Mouse (Mus musculus) thymus, postnatal 25 days (tissue): ENCODE data around the gene Ehhadh.

Experiments used
- DNase-seq: peaks from one replicate; pipeline ENCODE4 v3.0.0; 2022

Gene Ehhadh

DNA sequence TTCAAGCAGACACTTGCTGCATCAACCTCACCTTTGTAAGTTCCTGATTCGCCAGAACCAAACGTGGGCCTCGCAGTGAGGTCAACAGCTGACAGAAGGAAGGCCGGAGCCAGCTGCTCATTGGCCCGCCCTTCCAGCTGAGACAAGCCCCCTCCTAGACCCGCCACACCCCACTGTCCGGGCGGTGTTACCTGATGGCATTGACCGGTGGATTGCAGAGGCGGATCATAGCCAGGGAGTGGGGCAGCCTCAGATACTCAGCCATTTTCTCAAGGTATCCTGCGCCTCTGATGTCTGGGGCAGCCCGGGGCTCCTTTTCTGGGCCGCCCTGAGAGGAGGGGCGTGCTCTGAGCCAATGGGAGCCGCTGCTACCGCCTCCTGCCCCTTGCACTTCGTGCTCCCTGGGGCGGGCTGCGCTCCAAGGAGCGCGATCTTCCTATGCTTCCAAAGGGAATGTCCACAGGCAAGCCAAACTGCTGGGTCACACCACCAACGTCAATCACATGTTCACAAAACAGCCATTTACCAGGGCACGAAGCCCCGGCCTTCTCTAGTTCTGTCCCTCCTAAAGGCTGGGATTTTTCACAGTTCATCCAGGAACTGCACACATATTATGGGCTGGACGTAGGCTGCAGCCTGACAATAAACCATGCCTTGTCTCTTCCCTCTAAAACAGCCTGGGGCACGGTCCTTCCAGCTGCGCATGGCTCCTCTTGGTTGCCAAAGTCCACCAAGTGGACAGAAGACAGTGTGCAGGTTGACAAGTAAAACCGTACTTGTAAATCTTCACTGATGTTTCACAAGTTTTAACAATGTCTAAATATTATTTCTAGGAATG, at the start of gene Ehhadh:
TSS of gene Ehhadh (minus strand) at position 292 of the 838 bp plus-strand sequence.
- DNase-seq = peak; percentile 72

DNA sequence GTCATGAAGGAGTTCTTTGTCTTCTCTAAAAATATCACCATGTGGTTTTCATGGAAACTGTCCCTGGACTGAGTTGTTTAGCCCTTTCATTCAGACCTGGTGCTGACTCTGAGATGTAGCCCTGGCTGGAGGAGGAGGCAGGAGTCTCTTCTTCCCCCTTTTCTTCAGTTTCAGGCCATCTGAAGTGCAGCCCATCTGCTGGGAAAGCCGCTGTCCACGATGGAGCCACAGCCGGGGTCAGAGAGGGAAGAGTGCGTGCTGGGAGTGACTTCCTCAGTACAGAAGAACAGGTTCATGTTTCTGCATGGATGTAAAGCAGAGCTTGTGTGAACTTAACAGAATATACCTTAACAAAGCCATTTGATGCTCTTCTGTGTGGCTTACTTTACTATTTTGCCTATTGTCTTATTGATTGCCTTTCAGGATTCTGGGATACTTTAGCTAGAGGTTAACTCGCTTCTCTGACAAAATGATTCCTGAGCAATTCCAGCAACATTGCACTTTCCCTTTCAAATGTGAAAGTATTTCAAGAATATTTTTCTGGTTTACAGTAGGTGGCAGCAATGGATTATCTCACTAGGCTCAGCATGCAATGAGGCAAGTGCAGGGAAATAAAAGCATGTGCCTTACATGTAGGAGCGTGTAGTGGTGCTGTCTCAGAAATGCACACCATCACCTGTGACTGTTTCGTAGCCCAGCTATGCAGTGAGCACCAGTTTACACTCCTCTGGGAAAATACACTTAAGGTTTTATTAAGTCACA, 48.9 kb upstream of the Ehhadh start:
- peak; percentile 52 for DNase-seq

DNA sequence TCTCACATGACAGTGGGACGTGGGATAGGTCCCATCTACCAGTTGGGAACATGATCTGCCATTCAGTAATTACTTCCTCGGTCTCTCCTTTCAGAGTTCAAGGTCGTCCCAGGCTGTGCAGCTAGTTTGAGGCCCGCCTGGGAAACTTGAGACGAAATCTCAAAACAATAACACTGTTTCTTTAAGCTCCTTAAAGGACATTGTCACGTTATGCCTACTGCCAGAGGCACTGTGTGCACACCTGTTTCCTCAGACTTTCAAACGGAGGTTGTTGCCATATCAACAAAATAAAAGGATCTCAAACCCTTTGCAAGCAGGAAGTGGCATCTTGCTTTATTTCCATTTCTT, 48.0 kb upstream of the Ehhadh start:
- DNase-seq = peak; percentile 61

DNA sequence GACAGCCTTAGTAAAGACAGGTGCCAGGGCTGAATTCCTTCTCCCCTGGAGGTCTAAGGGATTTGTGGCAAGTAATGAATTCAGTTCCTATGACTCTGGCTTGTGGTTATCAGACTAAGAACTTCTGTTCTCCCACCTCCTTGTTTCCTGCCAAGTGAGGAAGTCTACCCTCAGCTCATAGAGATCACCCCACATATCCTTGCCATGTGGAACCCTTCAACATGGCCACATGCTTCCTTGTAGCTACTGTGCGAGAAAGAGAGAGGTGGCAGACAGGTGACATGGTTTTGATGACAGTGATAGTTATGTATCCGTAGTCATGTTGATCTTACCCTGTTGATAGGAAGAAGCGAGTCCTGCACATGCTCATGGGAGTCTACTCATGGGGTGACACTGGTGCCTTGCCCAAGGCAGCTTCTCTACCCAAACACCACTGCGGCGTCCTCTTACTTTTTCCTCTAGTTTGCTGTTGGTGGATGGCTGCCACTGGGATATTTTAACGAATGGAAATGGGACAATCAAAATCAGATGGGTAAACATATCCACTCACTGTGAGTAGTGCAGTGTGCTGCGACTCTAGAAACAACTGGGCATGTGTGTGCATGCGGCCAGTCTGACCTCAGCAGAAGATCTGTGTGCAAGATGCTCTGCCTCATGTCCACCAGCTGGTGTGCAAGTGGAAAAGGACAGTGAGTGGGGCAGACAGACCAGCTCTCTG, 47.4 kb upstream of the Ehhadh start:
- DNase-seq = peak; percentile 43

DNA sequence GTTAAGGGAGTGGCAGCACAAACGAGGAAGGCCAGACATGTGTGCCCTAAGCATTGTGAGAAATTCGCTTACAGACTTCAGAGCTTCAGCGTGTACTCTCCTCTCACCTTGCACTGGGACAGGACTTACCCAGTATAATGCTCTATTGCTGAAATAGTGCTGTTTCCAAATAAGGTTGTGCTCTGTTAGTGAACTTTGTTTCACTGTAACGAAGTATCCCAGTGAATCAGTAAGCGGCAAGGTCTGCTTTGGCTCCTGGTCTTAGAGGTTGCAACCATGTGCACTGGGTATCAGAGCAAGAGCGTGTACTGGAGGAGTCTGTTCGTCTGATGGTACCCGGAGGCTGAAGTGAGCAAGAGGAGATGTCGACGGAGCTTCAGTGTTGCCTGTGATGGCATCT, 46.4 kb upstream of the Ehhadh start:
- DNase-seq = no peak

DNA sequence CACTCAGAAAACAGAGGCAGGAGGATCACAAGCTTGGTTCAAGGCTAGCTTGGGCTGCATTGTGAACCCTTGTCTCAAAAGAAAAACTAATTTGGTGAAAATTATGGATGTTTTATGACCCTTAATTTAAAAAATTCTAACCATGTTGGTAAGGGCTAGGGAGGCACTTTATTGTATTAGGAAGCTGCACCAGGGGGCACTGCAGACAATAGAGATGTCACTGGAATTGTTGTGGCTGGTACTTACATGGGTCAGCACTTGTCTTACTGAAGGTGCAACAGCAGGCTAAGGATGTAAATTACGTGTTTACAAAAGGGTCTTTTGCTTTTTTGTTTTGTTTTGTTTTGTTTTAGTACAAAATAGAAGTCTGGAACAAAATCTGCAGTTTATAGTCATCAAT, 45.9 kb upstream of the Ehhadh start:
- no peak for DNase-seq

DNA sequence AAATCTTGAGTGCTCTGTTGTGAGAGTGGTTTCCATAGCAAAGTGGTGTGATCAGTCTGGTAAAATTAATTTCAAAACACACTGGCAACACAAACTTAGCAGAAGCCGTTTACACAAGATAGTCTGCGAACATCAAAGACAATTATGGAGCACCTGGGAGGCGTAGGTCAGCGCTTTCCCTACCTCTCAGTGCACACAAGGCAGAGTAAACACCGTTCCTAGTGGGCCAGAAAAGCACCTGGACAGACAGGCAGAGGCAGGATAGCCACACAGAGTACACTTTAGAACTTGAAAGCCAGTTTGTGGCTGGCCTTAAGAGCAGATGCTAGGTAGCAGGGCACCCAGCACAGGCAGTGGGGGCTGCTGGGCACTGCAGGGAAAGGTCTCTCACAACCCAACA, 44.2 kb upstream of the Ehhadh start:
- no peak for DNase-seq

DNA sequence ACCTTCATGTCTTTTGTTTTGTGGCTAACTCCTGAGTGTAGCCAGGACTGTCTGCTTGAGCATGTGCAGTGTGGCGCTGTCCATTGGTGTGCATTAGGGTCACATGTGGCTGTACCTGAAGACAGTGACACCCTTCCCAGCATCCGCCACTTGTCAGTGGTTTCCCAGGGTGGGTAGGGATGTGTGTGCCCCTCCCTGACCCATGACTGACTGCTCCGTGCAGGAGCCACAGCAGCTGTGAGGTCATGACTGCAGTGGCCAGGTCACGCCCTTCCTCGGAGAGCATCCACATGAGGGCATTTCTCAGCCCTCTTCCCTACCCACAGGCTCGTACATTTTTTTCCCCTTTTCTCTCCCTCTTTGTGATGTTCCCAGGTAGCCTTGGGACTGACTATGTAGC, 43.2 kb upstream of the Ehhadh start:
- no peak for DNase-seq

DNA sequence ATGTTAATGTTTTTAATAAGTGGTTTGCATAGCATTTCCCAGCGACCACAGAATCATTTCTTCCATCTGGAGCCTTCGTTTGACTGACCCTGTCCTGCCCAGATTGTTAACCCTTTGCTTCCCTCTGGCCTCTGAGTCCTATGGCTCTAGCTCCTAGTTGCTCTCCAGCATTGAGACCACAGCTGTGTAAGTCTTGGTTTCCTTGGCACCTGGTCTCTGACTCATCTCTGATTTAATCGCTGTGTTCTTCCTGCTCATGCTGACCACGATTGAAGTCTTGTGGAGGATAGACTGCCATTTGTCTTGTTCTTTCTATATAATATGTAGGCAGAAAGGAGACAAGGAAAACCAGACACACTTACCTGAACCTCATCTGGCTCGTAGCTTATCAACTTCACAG, 42.1 kb upstream of the Ehhadh start:
- DNase-seq = no peak

DNA sequence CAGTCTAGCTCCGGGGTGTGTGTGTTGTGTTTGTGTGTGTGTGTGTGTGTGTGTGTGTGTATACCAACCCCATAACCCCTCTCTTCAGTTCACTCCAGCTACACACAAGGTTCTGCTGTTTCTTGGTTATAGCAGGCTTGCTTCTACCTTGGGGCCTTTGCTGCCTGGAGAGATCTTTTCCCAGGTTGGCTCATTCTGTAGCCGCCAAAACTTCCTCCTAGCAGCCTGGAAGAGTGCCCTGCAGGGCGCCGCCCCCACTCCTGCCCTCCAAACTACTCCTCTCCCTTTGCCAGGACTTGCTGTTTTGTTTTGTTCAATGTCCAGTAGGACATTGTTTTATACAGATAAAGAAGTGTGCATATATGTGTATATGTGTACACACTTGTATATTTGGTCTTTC, 40.0 kb upstream of the Ehhadh start:
- DNase-seq = no peak

DNA sequence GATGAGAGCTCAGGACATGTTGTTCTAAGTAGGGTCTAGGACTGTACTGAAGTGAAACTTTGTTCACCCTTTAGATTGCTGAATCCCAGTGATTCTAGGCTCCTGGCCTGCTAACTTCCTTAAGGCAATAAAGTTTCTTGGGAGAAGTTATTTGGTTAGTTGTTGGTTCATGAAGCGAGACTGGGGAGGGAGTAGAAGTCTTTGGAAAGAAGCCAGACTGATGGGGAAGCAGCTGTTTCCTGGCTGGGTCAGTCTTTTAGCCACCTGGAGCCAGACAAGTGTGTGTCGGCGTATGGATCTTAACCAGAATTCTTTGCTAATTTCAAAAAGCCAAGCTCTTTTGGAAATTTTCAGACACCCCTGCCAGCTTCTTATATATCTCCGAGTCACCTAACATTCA, 39.5 kb upstream of the Ehhadh start:
- DNase-seq = no peak

DNA sequence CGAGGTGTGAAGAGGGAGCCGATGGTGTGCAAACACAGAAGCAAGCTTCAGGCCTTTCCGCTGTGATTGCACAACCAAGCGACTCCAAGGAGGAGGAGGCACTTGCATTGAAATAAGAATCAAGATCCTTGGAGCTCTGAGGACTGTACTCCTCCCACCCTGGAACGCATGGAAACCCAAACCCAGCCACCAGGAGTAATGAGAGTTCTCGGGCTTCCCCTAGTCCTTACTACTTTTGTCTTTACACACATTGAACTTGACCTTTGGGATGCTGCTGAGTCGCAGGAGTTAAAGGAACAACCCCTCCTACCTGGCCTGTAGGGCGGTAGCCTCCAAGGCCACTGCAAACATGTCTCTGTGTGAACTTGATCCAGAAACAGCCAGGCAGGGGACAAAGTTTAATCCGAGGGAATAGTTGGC, 38.0 kb upstream of the Ehhadh start:
- no peak for DNase-seq

DNA sequence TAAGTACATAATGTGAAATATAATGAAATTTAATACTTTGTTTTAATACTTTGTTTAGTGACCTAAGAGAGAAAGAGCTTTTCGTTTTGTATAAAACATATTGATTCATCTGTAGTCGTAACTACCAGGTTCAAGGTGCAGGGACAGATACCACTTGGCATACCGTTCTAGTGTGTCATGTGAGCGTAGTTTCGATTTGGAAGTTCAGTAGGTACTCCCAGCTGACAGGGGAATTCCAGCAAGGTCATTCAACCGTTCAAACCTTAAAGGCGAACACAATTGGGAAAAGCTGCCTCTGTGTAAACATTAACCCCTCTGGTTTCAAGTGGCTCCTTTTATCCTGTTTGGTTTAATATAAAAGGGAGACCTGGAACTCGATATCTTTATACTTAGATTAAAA, 31.0 kb upstream of the Ehhadh start:
- no peak for DNase-seq

DNA sequence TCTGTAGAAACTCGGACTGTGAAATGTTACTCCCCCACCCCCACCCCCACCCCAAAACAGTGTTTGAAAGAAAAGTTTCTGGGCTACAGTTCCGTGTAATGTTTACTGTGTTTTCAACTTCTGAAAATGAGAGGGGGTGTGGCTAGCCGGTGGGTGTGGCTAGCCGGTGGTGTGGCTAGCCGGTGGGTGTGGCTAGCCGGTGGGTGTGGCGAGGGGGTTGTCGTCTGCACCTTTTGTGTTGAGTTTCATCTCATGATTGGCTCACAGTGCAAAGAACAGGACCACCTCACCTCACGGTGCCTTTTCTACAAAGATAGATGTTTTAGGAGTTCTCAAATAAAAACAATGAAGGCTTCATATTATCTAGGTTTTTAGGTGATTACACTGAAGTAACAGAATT, 30.5 kb upstream of the Ehhadh start:
- DNase-seq = no peak

DNA sequence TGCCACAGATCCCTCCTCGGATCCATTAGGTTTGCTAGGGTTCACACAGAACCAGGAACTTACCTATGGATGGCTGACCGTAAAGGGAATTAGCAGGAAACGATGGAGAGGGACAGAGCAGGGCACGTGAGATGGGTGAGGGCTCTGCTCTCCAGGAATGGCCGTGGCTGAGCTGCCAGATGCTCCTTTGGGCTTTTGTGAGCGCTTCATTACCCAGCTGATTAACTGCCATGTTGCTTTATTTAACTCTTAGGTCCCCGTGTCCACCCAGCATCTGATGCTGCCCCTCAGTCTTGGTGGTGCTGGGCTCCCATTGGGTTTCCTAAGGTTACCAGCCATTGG, 28.0 kb upstream of the Ehhadh start:
- no peak for DNase-seq

DNA sequence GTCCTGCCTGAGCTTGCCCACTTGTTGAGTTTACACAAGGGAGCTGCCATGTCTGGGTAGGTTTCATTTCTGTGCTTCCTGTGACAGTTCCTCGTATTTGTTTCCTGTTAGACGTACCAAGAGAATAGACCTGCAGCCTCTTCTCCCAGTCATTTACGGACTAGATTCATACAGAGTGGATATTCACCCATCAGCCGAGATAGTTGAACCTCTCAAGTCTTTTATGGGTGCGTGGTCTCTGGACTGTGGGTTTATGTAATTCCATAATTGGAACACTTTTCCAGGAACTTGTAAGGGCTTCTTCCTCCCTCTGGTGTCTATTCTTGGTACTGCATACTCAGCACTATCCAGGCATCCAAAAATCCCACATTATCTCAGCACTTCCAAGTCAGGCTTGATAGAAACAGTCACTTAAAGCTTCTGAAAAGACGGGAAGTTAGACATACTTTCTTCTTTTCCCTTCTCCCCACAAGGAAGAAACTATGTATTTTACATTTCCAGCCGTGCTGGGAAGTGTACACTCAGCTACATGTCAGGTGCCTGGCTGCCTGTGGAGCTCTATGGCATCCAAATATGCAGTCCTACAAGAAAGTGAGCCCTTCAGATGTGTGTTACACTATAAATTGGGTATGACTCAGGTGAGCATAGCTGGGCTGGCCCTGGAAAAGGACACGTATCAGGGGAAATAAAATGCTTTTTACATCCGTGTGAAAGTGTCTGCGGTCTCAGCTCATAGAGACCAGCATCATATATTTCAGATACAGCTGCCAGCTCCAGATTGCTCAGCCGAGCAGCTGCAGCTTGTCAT, 27.5 kb upstream of the Ehhadh start:
- DNase-seq = peak; percentile 44

DNA sequence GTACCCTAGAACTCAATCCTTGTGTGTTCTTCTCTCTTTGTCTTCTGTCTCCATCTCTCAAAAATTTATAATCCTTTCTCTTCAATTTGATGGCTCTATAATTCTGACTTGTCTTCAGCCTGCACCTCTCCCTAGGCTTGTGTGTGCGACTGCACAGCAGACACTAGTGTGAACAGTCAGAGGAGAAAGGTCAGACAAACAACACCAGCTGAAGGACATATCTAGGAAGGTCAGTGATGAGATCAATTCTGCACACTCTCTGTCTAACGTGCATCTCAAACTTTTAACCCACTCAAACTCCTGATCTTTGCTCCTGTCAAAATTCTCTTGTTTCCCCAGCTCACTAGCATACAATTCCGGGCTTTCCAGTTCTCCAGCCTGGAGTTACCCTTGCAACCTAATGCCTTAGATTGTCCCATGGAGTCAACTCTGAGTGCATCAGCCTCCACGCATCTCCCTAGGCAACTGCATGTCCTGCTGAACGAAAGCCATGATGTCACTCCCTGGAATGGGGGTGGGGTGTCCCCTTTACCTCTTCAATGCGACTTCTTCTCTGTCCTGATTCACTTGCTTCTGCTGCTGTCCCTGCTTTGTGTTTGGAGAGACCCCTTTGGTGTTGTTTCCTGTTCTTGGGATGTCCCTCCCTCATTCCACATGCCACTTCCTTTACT, 25.7 kb upstream of the Ehhadh start:
- DNase-seq = no peak

DNA sequence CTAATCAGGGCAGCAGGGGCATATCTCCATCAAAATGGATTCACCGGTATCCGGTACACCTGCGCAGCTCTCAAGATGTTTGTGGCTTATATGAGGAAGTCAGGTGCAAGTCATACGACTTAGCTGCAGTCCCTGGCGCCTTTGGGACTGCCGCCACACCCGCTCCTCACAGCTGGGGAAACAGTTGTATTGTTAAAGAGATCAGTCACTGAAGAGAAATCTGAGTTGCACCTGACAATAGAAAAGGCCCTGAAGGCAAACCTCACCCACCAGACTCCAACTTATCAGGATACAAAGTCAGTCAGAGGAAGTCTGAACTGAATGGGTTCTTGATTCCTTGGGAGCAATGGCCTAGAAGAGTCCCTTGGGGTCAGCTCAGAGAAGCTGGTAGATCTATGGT, 20.2 kb upstream of the Ehhadh start:
- peak; percentile 57 for DNase-seq

DNA sequence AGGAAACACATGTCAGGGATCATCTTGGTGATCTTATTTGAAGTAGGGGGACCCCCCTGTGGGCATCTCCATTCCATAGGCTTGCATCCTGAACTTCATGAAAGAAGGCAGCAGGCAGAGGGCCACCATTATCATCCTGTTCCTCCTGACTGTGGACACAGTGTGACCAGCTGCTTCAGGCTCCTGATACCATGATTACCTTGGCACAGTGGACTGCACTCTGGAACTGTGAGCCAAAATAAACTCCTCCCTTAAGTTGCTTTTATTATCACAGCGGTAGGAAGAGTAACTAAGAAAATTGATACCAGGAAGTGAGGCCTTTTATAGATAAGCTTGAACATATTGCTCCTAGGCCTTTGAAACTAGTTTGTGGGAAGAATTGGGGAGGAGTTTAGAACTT, 19.3 kb upstream of the Ehhadh start:
- no peak for DNase-seq

DNA sequence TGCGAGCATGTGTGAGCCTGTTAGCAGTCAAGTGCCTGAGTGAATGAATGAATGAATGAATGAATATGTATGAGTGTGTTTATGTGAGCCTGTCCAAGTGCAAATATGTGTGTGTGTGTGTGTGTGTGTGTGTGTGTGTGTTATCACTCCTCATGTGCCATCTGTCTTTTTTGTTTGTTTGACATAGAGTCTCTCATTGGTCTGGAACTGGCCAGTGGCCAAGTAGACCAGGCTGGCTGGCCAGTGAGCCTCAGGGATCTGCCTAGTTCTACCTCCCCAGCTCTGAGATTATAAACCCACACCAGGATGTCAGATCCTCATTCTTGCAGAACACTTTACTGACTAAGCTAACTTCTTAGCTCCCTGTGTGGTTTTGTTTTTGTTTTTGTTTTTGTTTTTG, 16.7 kb upstream of the Ehhadh start:
- no peak for DNase-seq

DNA sequence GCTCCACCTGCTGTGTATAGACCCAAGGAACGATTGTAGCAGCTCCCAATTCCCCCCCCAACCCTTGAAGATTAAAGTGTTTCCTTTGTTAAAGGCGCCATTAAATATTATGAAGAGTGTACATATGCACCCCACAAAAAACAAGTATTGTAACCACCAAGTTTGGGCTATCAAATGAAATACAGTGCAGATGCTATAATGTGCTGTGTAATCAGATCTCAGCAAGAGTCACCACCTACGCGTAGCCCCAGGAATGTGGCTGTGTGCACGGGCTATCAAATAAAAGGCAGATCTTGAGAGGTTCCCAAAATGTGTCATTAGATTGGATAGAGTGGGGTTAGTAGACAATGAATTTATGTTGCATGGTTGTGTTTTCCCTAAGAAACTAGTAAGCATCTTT, 7.5 kb upstream of the Ehhadh start:
- DNase-seq = no peak

DNA sequence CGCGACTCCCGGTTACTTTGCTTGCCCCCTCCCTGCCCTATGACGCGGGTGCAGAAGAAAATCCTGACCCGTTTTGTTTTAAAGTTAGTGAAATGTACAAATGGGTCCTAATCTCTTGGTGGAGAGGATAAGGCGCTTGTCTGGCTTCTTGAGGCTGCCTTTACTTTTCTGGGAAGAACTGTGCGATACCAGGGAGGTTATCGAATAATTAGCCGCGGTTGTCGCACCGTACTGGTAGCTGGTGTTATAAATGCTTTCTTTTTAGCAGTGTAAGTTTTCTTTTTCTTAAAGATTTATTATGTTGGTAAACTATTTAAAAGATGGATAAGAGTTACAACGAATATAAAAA, 7.1 kb upstream of the Ehhadh start:
- DNase-seq = no peak
